Mouse (Mus musculus): ENCODE measurements around the gene March10. TPM values are rescaled to one million over a fixed set of nuclear protein-coding genes. Genes with fewer than 3 reads are reported as not detected.
A peak's percentile ranks its signal among the peaks of the same experiment; 100 is the strongest.

Gene March10
- polyA plus RNA-seq, 1 experiment: not detected

DNA sequence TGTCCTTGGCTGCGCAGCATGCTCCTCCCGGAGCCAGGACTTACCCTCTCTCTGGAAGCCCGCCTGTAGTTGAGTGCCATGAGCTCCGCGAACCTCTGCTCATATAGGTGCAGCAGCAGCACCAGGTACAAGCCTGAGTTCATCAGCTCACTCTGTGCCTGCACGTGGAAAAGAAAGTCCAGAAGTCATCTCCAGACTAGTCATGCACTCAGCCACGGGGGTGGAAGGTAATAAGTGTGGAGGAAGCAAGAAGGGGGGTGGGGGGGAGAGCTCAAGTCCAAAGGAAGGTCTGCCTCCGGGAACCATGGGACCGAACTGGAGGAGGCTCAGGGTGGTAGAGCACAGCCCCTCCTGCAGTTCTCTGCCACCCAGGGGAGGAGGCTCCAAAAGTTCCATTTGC, 84.7 kb downstream of the March10 start:
- Histone ChIP-seq H3K4me1 (ENCODE audit: control insufficient read depth, insufficient read depth, low read length) (peaks cover 9% of the 10 kb centered on the region), H3K4me3 (ENCODE audit: insufficient read depth, low read depth, low read length) (no peak overlapping the region), H3K27ac (ENCODE audit: insufficient read depth, low read depth, low read length) (no peak overlapping the region)
- WGBS: 77% methylated on average over 9 of the region's 9 CpGs
- TF ChIP-seq CTCF (IDR thresholded peaks at IDR 0.05; ENCODE audit: insufficient read depth, low read depth, low read length) (no peak), POLR2A (IDR thresholded peaks at IDR 0.05; ENCODE audit: insufficient read depth, low read depth, low read length) (no peak)

DNA sequence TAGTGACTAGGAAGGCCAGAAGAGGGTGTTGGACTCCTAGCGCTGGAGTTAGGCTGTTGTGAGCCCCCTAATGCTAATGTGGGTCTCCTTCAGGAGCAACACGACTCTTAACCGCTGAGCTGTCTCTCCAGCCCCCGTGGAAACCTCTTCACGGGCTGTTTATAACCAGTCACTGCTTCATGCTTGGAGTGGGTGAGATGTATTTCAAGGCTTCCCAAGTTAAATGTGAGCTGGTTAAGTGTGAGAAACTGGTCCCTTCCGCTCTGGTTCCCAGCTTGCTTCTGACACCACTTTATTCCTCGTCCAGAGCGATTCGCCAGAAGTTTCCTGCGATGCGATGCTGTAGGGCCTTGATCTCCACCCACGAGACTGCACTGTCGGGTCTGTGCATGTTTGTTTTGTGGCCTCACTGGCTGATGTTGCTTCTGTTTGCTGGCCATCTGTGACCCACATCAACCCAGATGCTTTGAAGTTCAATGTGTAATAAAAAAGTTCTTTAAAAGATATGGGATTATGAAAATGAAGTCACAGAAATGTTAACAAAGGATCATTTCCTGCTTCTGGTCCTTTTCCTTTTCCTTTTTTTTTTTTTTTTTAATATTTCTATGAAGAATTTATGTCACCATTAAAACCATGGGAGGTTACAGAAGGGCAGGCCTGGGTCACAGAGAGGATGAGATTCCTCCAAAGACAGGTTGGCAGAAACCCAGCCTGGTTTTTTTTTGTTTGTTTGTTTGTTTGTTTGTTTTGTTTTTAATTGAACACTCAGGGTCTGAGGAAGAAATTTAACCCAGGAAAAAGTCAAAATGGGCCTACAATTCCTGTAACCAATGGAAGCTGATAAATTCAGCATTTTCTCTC, 86.8 kb downstream of the March10 start:
- H3K4me1 ChIP-seq (ENCODE audit: control insufficient read depth, insufficient read depth, low read length): peaks cover 17% of the 10 kb centered on the region
- TF ChIP-seq CTCF (IDR thresholded peaks at IDR 0.05; ENCODE audit: insufficient read depth, low read depth, low read length) (no peak), POLR2A (IDR thresholded peaks at IDR 0.05; ENCODE audit: insufficient read depth, low read depth, low read length) (no peak)
- 75% methylated on average over 13 of the region's 13 CpGs for WGBS

DNA sequence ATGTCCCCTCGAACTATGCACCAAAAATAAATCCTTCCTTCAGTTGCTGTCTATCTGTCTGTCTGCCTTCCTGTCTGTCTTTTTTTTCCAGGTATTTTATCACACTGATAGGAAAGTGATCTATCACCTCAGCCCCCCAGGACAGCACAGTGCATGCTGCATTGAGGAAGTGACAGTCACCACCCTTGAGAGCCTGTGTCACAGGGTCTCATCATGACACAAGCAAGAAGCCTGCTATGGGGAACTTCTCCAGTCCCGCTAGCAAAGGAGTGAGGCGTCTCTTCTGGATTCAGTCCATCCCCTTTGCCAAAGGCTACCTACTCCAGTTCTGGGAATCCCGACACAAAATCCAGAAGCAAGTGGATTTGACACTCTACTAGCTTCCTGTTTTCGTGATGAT, 87.7 kb downstream of the March10 start:
- 91% methylated on average over 5 of the region's 5 CpGs for WGBS
- Histone ChIP-seq H3K4me3 (ENCODE audit: insufficient read depth, low read depth, low read length) (no peak overlapping the region), H3K4me1 (ENCODE audit: control insufficient read depth, insufficient read depth, low read length) (peaks cover 18% of the 10 kb centered on the region), H3K27ac (ENCODE audit: insufficient read depth, low read depth, low read length) (no peak overlapping the region)
- TF ChIP-seq CTCF (IDR thresholded peaks at IDR 0.05; ENCODE audit: insufficient read depth, low read depth, low read length) (no peak), POLR2A (IDR thresholded peaks at IDR 0.05; ENCODE audit: insufficient read depth, low read depth, low read length) (no peak)

More for the DNA sequence above, 86.8 kb downstream of the March10 start:
- H3K27ac ChIP-seq (ENCODE audit: insufficient read depth, low read depth, low read length): no peak overlapping the region
- no peak overlapping the region for H3K4me3 ChIP-seq (ENCODE audit: insufficient read depth, low read depth, low read length)

DNA sequence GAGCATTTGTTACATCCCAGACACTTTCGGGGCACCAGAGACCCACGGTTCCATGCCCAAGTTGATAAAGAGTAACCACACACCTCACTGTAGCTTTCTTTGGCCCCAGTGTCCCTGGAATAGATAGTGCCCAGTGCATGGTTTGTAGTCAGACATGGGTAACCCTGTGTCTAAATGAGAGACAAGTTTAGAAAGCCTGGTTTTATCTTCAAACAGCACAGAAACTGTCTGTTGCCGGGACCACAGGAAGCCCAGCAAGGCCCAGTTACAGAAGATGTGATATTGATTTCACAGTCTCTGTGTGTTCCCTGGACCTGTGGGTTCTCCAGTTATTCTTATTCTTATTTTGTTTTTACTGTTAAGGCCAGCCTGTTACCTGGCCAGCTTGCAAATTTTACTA, 89.4 kb downstream of the March10 start:
- no peak overlapping the region for H3K27ac ChIP-seq (ENCODE audit: insufficient read depth, low read depth, low read length)

DNA sequence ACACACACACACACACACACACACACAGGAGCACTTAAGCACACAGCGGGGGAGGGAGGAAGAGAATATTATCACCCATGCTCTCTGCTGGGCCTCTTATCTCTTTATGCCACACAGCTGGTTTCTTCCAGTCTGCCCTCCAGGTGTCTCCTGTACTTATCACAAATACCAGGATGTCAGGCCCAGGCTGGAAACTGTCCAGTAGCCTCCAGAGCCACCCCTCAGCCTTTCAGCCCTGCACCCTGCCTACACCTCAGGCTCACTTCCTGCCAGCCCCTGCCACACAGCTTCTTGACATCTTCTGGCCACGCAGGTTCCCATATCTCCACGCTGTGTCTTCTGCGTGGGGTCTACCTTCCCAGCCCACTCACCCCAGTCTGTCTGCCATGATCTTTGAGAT, 90.5 kb downstream of the March10 start:
- no peak for TF ChIP-seq CTCF (IDR thresholded peaks at IDR 0.05; ENCODE audit: insufficient read depth, low read depth, low read length)
- no peak overlapping the region for H3K27ac ChIP-seq (ENCODE audit: insufficient read depth, low read depth, low read length)
- 88% methylated on average over 4 of the region's 4 CpGs for WGBS
- peaks cover 31% of the 10 kb centered on the region for H3K4me1 ChIP-seq (ENCODE audit: control insufficient read depth, insufficient read depth, low read length)
- H3K4me3 ChIP-seq (ENCODE audit: insufficient read depth, low read depth, low read length): no peak overlapping the region

More for the DNA sequence above, 89.4 kb downstream of the March10 start:
- no peak overlapping the region for H3K4me3 ChIP-seq (ENCODE audit: insufficient read depth, low read depth, low read length)
- H3K4me1 ChIP-seq (ENCODE audit: control insufficient read depth, insufficient read depth, low read length): peaks cover 27% of the 10 kb centered on the region
- no peak for TF ChIP-seq CTCF (IDR thresholded peaks at IDR 0.05; ENCODE audit: insufficient read depth, low read depth, low read length)
- no peak for TF ChIP-seq POLR2A (IDR thresholded peaks at IDR 0.05; ENCODE audit: insufficient read depth, low read depth, low read length)
- WGBS: 85% methylated on average over 3 of the region's 3 CpGs

DNA sequence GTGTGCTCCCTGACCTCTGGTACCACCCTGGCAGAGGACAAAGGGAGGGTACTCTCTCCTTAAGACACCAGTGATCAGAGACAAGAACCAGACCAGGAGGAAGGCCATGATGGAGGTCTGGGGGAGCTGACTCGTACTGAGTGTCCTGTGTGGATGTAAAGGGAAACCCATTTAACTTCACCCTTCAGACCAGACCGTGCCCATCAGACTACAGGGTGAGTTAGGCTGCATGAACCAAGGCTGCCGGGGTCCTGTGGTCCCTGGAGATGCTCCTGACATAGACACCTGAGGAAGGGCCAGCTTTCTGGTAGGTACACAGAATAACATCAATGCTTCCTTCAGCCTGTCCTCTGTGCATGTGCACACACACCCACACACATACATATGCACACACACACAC, 90.9 kb downstream of the March10 start:
- WGBS: 98% methylated on average over 3 of the region's 3 CpGs
- 0 out of 2 replicates have a peak overlapping the region, but pooled peaks have one; percentile 12 for H3K27ac ChIP-seq (ENCODE audit: insufficient read depth, low read depth, low read length)
- peaks cover 35% of the 10 kb centered on the region for H3K4me1 ChIP-seq (ENCODE audit: control insufficient read depth, insufficient read depth, low read length)
- no peak overlapping the region for H3K4me3 ChIP-seq (ENCODE audit: insufficient read depth, low read depth, low read length)
- TF ChIP-seq CTCF (IDR thresholded peaks at IDR 0.05; ENCODE audit: insufficient read depth, low read depth, low read length) (no peak), POLR2A (IDR thresholded peaks at IDR 0.05; ENCODE audit: insufficient read depth, low read depth, low read length) (no peak)

DNA sequence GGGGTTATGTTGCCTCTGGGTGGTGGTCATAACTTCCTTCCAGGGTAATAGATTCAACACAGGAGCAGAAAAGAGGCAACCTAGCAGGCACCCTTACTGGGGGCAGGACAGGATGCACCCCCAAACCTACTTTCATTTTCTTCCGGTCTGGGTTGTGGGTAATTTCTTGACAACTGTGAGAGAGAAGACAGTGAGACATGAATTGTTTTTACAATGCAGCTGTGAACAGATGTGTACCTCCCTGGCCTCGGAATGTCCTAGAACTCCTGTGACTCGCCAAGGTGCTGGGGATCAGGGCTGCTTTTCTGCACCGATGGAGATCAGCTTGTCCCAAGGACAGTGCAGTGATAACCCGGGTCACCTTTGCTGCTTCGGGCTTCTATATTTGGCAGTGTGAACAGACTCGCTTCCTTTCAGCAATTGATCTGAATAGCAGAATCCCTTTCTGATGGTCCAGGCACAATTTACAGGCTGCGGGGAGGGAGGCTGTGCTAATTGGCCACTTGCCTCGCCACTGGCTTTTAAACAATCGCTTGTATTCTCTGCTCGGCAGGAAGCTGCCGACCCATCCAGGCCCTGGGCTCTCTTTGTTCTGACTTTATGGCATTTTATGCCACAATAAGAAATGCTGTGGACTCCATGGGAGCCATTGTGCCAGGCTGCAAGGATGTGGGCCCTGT, 92.0 kb downstream of the March10 start:
- H3K4me3 ChIP-seq (ENCODE audit: insufficient read depth, low read depth, low read length): peak overlapping the region; percentile 26
- H3K27ac ChIP-seq (ENCODE audit: insufficient read depth, low read depth, low read length): peak overlapping the region; percentile 57
- 8% methylated on average over 12 of the region's 12 CpGs for WGBS
- TF ChIP-seq POLR2A (IDR thresholded peaks at IDR 0.05; ENCODE audit: insufficient read depth, low read depth, low read length): no peak
- no peak for TF ChIP-seq CTCF (IDR thresholded peaks at IDR 0.05; ENCODE audit: insufficient read depth, low read depth, low read length)
- H3K4me1 ChIP-seq (ENCODE audit: control insufficient read depth, insufficient read depth, low read length): peaks cover 37% of the 10 kb centered on the region

DNA sequence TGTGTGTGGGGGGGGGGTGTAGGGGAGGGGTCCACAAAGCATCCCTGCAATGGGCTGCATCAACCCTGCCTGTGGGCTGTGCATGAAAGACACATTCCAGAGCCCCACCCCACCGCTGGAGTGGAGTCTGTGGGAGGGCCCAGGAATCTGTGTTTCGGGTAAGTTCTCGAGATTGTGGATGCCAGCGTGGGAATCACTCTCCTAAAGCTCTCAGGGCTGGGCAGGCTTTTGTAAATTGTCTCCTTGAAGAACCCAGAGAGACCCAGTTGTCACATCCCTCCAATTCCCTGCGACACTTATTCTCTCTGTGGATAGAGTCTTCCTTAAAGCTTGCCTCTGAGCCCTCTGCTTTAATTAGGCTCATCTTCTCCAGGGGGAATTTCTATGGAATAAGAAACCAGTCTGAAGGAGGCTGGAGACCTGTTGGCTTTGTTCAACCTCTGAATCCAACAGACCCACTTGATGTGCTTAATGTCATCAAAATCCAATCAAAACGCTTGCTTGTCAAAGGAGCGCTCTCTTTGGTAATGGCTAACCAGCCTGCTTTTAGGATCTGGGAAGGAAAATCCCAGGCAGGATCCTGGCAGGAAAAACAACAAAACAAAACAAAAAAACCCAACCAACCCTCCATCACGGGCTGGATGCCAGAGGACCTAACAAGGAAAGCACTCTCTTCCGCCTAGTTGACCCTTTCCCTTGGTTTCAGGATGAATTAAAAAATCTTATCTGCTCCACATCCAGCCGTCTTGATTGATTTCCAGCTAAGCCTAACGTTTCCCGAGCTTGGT, 92.7 kb downstream of the March10 start:
- TF ChIP-seq CTCF (IDR thresholded peaks at IDR 0.05; ENCODE audit: insufficient read depth, low read depth, low read length): no peak
- no peak for TF ChIP-seq POLR2A (IDR thresholded peaks at IDR 0.05; ENCODE audit: insufficient read depth, low read depth, low read length)
- peaks cover 37% of the 10 kb centered on the region for H3K4me1 ChIP-seq (ENCODE audit: control insufficient read depth, insufficient read depth, low read length)
- 21% methylated on average over 12 of the region's 12 CpGs for WGBS
- peak overlapping the region; percentile 67 for H3K4me3 ChIP-seq (ENCODE audit: insufficient read depth, low read depth, low read length)
- H3K27ac ChIP-seq (ENCODE audit: insufficient read depth, low read depth, low read length): peak overlapping the region; percentile 57

Measured in olfactory bulb, adult 2 months (tissue).